Mouse (Mus musculus) telencephalon, adult 2 months (tissue): ENCODE results near the gene Igf1r.
A peak's percentile ranks its signal among the peaks of the same experiment; 100 is the strongest.

Source experiments
- DNase-seq: peaks from one replicate; pipeline ENCODE4 v3.0.0-alpha.2; 2011; ENCODE audit warnings: low read depth, low spot score

Igf1r gene

GRCm38 (mm10) chr7:68049048-68049447 is 96.4 kb downstream of the Igf1r start:
- DNase-seq, result no peak

- DNase-seq, result no peak
Observed at GRCm38 (mm10) chr7:68053002-68053624, 100.5 kb downstream of the Igf1r start.

GRCm38 (mm10) chr7:68054498-68054897 is 101.9 kb downstream of the Igf1r start:
- DNase-seq, result no peak

- no peak for DNase-seq
Observed at GRCm38 (mm10) chr7:68054956-68055355, 102.3 kb downstream of the Igf1r start.

GRCm38 (mm10) chr7:68057010-68057409 is 104.4 kb downstream of the Igf1r start:
- DNase-seq, result no peak

GRCm38 (mm10) chr7:68059690-68060089 is 107.1 kb downstream of the Igf1r start:
- DNase-seq, result no peak

GRCm38 (mm10) chr7:68061434-68061833 is 108.8 kb downstream of the Igf1r start:
- DNase-seq, result no peak

GRCm38 (mm10) chr7:68062170-68062848 is 109.7 kb downstream of the Igf1r start:
- DNase-seq, result no peak

GRCm38 (mm10) chr7:68062849-68063208 is 110.2 kb downstream of the Igf1r start:
- no peak for DNase-seq

- no peak for DNase-seq
Observed at GRCm38 (mm10) chr7:68063711-68064110, 111.1 kb downstream of the Igf1r start.

GRCm38 (mm10) chr7:68064120-68064519 is 111.5 kb downstream of the Igf1r start:
- DNase-seq, result no peak

GRCm38 (mm10) chr7:68064647-68065362 is 112.2 kb downstream of the Igf1r start:
- DNase-seq, result peak; percentile 61

GRCm38 (mm10) chr7:68065904-68066303 is 113.3 kb downstream of the Igf1r start:
- DNase-seq, result no peak

- DNase-seq, result no peak
Observed at GRCm38 (mm10) chr7:68067321-68067720, 114.7 kb downstream of the Igf1r start.

GRCm38 (mm10) chr7:68069324-68069723 is 116.7 kb downstream of the Igf1r start:
- DNase-seq, result no peak

- DNase-seq, result no peak
Observed at GRCm38 (mm10) chr7:68070030-68070429, 117.4 kb downstream of the Igf1r start.

GRCm38 (mm10) chr7:68070626-68071025 is 118.0 kb downstream of the Igf1r start:
- DNase-seq, result peak; percentile 57

GRCm38 (mm10) chr7:68071050-68071449 is 118.4 kb downstream of the Igf1r start:
- no peak for DNase-seq

GRCm38 (mm10) chr7:68071749-68072148 is 119.1 kb downstream of the Igf1r start:
- DNase-seq, result no peak

GRCm38 (mm10) chr7:68072524-68073459 is 120.2 kb downstream of the Igf1r start:
- DNase-seq, result no peak

- DNase-seq, result no peak
Observed at GRCm38 (mm10) chr7:68073460-68073806, 120.8 kb downstream of the Igf1r start.

- no peak for DNase-seq
Observed at GRCm38 (mm10) chr7:68074748-68075147, 122.1 kb downstream of the Igf1r start.
